Mouse (Mus musculus): ENCODE data around the gene Tpx2.

DNA sequence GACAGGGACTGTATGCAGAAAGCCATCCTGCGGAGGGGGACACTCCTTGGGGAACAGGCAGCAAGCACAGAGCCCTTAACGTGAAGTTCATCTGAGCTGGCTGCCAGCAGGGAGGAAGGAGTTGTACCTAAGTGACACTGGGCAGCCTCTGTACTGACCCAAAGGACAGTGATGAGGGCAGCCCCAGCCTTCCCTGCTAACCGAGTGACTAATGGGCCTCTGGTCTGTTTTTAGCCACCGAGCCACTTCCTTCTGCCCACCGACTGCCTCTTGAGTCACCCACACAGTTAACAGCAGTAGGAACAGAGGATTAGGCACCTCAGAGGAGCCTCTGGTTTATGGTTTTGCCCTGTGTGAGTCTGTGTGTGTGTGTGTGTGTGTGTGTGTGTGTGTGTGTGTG lies 79.6 kb downstream of the Tpx2 start:
- TF ChIP-seq CTCF (IDR thresholded peaks at IDR 0.05; ENCODE audit: low read depth, low read length) (no peak), POLR2A (IDR thresholded peaks at IDR 0.05; ENCODE audit: borderline replicate concordance, low read depth, low read length) (no peak)

Measured in bone marrow macrophage, adult 2 months (primary cell).